Mouse (Mus musculus) cerebellum, adult 8-10 months (tissue): ENCODE measurements at regions not wholly inside any gene's neighbourhood (a gene's known extent, or its start where the extent isn't known, plus 50 kb on each side); places are given as distances from the start of the nearest gene placed in this dataset.

Source experiments
- DNase-seq: peaks from one replicate; pipeline ENCODE4 v3.0.0; 2022

- no peak for DNase-seq
These were observed 155.7 kb upstream of the Slc30a5 start for GRCm38 (mm10) chr13:100988671-100989531.

GRCm38 (mm10) chr13:100988116-100988515 lies 154.9 kb upstream of the Slc30a5 start:
- DNase-seq: no peak

GRCm38 (mm10) chr13:100975741-100976140 lies 142.5 kb upstream of the Slc30a5 start:
- no peak for DNase-seq

GRCm38 (mm10) chr13:100971080-100972017 lies 138.1 kb upstream of the Slc30a5 start:
- no peak for DNase-seq

- no peak for DNase-seq
These were observed 129.7 kb upstream of the Slc30a5 start for GRCm38 (mm10) chr13:100962811-100963540.

GRCm38 (mm10) chr13:100954598-100955251 lies 121.5 kb upstream of the Slc30a5 start:
- no peak for DNase-seq

- no peak for DNase-seq
These were observed 120.9 kb upstream of the Slc30a5 start for GRCm38 (mm10) chr13:100954106-100954505.

- no peak for DNase-seq
These were observed 117.9 kb upstream of the Slc30a5 start for GRCm38 (mm10) chr13:100951185-100951508.

GRCm38 (mm10) chr13:100950348-100951184 lies 117.3 kb upstream of the Slc30a5 start:
- no peak for DNase-seq

GRCm38 (mm10) chr13:100943206-100943848 lies 110.1 kb upstream of the Slc30a5 start:
- DNase-seq: no peak

- no peak for DNase-seq
These were observed 107.6 kb upstream of the Slc30a5 start for GRCm38 (mm10) chr13:100940791-100941190.

- DNase-seq: peak; percentile 78
These were observed 106.5 kb upstream of the Slc30a5 start for GRCm38 (mm10) chr13:100939677-100940076.

GRCm38 (mm10) chr13:100933265-100933664 lies 100.0 kb upstream of the Slc30a5 start:
- DNase-seq: no peak

- no peak for DNase-seq
These were observed 66.3 kb upstream of the Slc30a5 start for GRCm38 (mm10) chr13:100899566-100899965.

GRCm38 (mm10) chr13:100893871-100894270 lies 60.6 kb upstream of the Slc30a5 start:
- DNase-seq: no peak

GRCm38 (mm10) chr13:100893096-100893495 lies 59.9 kb upstream of the Slc30a5 start:
- no peak for DNase-seq

- DNase-seq: peak; percentile 3
These were observed 59.4 kb upstream of the Slc30a5 start for GRCm38 (mm10) chr13:100892647-100893071.

- peak; percentile 67 for DNase-seq
These were observed 59.0 kb upstream of the Slc30a5 start for GRCm38 (mm10) chr13:100892204-100892603.

- no peak for DNase-seq
These were observed 57.2 kb upstream of the Slc30a5 start for GRCm38 (mm10) chr13:100890457-100890856.

- no peak for DNase-seq
These were observed 55.3 kb upstream of the Slc30a5 start for GRCm38 (mm10) chr13:100888481-100888880.

- DNase-seq: no peak
These were observed 50.5 kb upstream of the Slc30a5 start for GRCm38 (mm10) chr13:100883711-100884110.
